Mouse (Mus musculus) bone marrow, adult 2 months (tissue): Measurements from ENCODE around the gene Fer. TPM values are rescaled to one million over a fixed set of nuclear protein-coding genes. Genes with fewer than 3 reads are reported as not detected.

ENCODE experiments used
- H3K27ac ChIP-seq: fragments of 200-500 bp; 2 replicates; pipeline ENCODE4 v1.5.1; 2012; ENCODE audit warnings: low read depth, mild to moderate bottlenecking, control low read depth, inconsistent platforms, low read length; ENCODE audit not compliant: control insufficient read depth, poor library complexity, insufficient read depth
- H3K4me1 ChIP-seq: fragments of 200-500 bp; 2 replicates; pipeline ENCODE4 v1.6.1; 2011; ENCODE audit warnings: low read length; ENCODE audit not compliant: control insufficient read depth, insufficient read depth
- H3K4me3 ChIP-seq: fragments of 200-500 bp; replicated peaks from 2 replicates; pipeline ENCODE3; 2011; ENCODE audit warnings: mild to moderate bottlenecking, low read depth, low read length, control low read depth; ENCODE audit not compliant: control insufficient read depth
- CTCF ChIP-seq: fragments of 200-500 bp; IDR thresholded peaks from 2 replicates; pipeline ENCODE4 v1.5.1; 2011; ENCODE audit warnings: low read length, control low read depth; ENCODE audit not compliant: control insufficient read depth, insufficient read depth
- POLR2A ChIP-seq: fragments of 200-500 bp; IDR thresholded peaks from 2 replicates; pipeline ENCODE4 v1.6.1; 2011; ENCODE audit warnings: low read depth, mild to moderate bottlenecking, control low read depth, low read length, borderline replicate concordance; ENCODE audit not compliant: control insufficient read depth
- WGBS: fragments of 180-500 bp; shearing (Covaris S2); methylation state at CpG from one replicate; pipeline ENCODE4 v1.1.7; 2018; 5-methylcytosine and 5-hydroxymethylcytosine counted together
- polyA plus RNA-seq: library from polyadenylated mRNA; stranded (reverse); fragments of >200 nt; gene quantifications from 2 replicates; pipeline ENCODE4 v1.2.4, GENCODE M21; 2011; ENCODE audit warnings: low replicate concordance; ENCODE audit not compliant: missing spikeins, insufficient read depth, insufficient read length

Fer gene
- polyA plus RNA-seq, 1 experiment = 4.9 TPM

DNA sequence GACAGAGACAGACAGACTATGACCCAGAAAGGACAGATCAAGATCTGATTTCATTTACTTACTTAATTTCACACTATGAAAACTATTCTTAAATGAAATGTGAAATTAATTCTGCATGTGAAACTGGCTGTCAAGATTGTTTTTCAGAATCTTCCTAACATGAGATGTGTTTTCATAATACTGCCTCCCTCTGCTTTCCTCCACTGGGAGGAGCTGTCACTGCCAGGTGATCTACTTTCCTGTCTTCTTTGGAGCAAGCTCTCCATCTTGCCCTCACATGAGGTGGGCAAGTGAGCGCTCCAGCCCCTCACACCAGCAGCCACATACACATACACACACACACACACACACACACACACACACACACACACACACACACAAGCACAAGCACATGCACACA lies 108.1 kb downstream of the Fer start:
- Histone ChIP-seq H3K4me3 (no peak overlapping the region), H3K27ac (no peak overlapping the region), H3K4me1 (no peaks in the 10 kb centered on the region; the same call in 1 of the 2 replicates)
- TF ChIP-seq POLR2A (no peak), CTCF (no peak)
- 100% methylated on average over 1 of the region's 1 CpGs for WGBS

GRCm38 (mm10) chr17:63972181-63972580 lies 109.3 kb downstream of the Fer start:
- TF ChIP-seq CTCF (no peak), POLR2A (no peak)
- 78% methylated on average over 4 of the region's 4 CpGs for WGBS
- Histone ChIP-seq H3K4me1 (no peaks in the 10 kb centered on the region; the same call in 1 of the 2 replicates), H3K4me3 (no peak overlapping the region), H3K27ac (no peak overlapping the region)

- H3K4me1 ChIP-seq = no peaks in the 10 kb centered on the region; the same call in 1 of the 2 replicates
- WGBS = 55% methylated on average over 5 of the region's 5 CpGs
- no peak overlapping the region for H3K27ac ChIP-seq
- TF ChIP-seq CTCF (no peak), POLR2A (no peak)
- no peak overlapping the region for H3K4me3 ChIP-seq
Observed at GRCm38 (mm10) chr17:63973806-63974205, 110.9 kb downstream of the Fer start.

GRCm38 (mm10) chr17:63974253-63974652 lies 111.4 kb downstream of the Fer start:
- Histone ChIP-seq H3K4me3 (no peak overlapping the region), H3K27ac (no peak overlapping the region), H3K4me1 (no peaks in the 10 kb centered on the region; the same call in 1 of the 2 replicates)
- TF ChIP-seq POLR2A = no peak
- TF ChIP-seq CTCF = no peak
- WGBS = 77% methylated on average over 5 of the region's 5 CpGs

DNA sequence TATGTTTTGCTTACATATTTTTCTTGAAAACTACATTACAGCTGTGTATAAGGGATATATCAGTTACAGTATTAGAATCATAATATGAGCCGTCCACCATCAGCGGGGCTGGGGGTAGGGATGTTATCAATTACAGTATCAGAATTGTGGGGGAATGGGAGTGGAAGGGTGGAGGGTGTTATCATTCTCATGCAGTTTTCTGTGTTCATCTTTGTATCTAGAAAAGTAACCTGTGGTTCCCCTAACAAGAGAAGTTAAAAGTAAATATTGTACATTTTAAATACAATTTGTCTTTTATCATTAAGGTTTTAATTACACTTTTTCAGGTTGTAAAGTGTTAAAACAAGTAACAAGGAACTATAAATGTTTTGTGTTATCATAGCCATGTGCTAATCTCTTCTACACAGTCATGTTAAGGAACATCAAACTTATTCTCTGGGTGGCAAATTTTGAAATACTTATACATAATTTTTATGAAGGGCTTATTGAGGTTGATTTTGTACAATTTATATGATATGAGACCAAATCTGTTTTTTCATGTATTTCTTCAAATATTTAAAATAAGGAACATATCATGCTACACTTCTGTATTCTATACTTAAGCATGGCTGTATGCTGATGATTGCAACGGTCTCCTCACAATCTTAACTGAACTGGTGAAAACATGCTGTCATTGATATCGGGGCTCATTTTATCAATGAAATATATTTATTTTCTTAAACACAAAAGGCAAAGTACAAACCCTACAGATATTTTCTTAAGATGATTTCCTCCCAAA lies 116.1 kb downstream of the Fer start:
- H3K4me1 ChIP-seq = no peaks in the 10 kb centered on the region; the same call in 1 of the 2 replicates
- H3K27ac ChIP-seq = no peak overlapping the region
- 63% methylated on average over 4 of the region's 4 CpGs for WGBS
- TF ChIP-seq POLR2A (no peak), CTCF (no peak)
- H3K4me3 ChIP-seq = no peak overlapping the region

- 66% methylated on average over 3 of the region's 3 CpGs for WGBS
- Histone ChIP-seq H3K4me1 (no peaks in the 10 kb centered on the region; the same call in 1 of the 2 replicates), H3K4me3 (no peak overlapping the region), H3K27ac (no peak overlapping the region)
- TF ChIP-seq CTCF (no peak), POLR2A (no peak)
Observed at GRCm38 (mm10) chr17:63980167-63980566, 117.3 kb downstream of the Fer start.

DNA sequence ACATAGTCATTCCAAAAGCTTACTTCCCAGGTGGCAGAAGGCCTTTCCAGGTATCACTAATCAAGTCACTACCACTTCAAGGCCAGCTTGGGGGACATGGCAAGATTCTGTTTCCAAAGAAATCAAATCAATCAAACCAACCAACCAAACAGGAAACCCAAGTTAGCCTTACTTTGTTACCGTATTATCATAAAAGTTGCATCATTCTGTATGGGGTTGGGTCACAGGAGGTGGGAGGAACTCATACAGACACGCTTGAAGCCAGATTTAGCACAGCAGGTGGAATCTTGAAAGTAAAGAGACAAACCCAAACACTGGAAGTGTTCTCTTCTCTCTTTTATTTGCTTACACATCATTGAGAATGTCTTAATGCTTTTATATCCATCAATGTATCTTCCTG lies 125.8 kb downstream of the Fer start:
- TF ChIP-seq POLR2A = no peak
- no peak for TF ChIP-seq CTCF
- WGBS = 47% methylated on average over 2 of the region's 2 CpGs

DNA sequence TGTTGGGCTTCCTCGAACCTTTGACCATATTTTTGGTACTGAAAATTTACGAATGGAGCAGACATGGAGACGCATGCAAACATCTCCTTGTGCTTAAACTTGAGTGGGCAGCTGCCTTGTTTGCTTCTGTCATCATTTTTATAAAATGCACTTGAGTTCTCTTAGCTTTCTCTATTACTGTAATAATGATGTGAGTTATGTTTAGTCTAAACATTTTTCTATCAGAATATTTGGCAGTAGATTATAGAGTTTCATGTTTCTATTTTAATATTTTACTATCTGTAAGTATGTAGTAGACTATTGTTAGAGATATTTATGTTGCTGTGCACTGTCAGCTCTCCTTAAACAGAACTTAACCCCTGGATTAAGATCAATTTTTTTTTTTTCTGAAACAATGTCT lies 128.3 kb downstream of the Fer start:
- no peak overlapping the region for H3K4me3 ChIP-seq
- no peak overlapping the region for H3K27ac ChIP-seq
- no peaks in the 10 kb centered on the region for H3K4me1 ChIP-seq
- TF ChIP-seq CTCF = no peak
- TF ChIP-seq POLR2A = no peak
- WGBS = 86% methylated on average over 3 of the region's 3 CpGs

More for the DNA sequence above, 125.8 kb downstream of the Fer start:
- no peak overlapping the region for H3K4me3 ChIP-seq
- H3K4me1 ChIP-seq = no peaks in the 10 kb centered on the region
- H3K27ac ChIP-seq = no peak overlapping the region

DNA sequence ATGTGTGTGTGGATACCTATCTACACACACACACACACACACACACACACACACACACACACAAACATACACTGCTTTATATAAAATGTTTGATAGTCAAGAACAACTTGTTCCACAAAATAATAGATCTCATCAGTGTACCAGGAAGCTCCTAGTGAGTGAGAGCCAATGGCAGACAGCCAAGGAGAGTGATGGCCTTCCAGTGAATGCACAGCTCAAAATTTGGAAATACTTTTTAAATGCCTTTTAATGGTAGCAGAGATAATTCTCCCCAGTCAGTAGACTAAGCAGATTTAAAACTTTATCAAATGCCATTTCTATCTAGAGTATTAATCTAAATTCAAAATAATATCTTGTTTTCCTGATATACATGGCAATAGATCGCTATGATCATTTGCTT lies 133.1 kb downstream of the Fer start:
- Histone ChIP-seq H3K4me1 (no peaks in the 10 kb centered on the region), H3K4me3 (no peak overlapping the region), H3K27ac (no peak overlapping the region)
- WGBS = 83% methylated on average over 1 of the region's 1 CpGs
- no peak for TF ChIP-seq POLR2A
- TF ChIP-seq CTCF = no peak
